ENCODE assay signal across 8 mouse cellular contexts in the genomic region with DNA sequence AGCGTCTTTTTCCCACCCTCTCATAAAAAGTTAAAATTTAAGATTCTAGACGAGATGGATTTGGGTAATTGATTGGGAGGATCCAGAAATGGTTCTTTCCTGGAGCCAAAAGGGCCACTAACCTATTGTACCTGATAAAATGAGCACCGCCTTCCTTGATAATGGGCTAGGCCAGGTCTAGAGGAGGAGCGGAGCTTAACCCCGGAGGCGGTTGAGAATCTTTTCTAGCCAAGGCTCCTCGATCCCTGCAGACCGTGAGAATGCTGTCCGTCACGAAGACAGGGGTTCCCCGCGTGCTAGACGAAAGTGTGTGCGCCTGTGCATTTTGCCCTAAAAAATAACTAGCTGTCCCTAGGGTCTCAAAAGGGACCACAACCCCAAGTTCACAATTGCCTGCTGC. TPM values are rescaled to one million over a fixed set of nuclear protein-coding genes. Genes with fewer than 3 reads are reported as not detected.
A peak's percentile ranks its signal among the peaks of the same experiment; 100 is the strongest.
DNase-seq lines count a peak whose midpoint lies in the region; ATAC-seq and TF ChIP-seq lines count a peak whose summit lies in the region.

No protein-coding gene starts in this region.

- H3K4me3 ChIP-seq in kidney, postnatal 0 days (replicated peaks; ENCODE audit: low read depth, low read length) = peak overlapping the region; percentile 54
- peak overlapping the region; percentile 57 for H3K4me3 ChIP-seq in hindbrain, postnatal 0 days (ENCODE audit: low read length)
- H3K4me3 ChIP-seq in myocyte = peak overlapping the region; percentile 29

- no peaks in the 10 kb centered on the region for H3K79me2 ChIP-seq in myocyte (ENCODE audit: control insufficient read depth, insufficient read depth)

- intact Hi-C loops in left cerebral cortex, postnatal 4 days (cut with DNase I) = no loop called here

- H3K9me3 ChIP-seq in kidney, postnatal 0 days (replicated peaks; ENCODE audit: low read length) = no peaks in the 10 kb centered on the region
- no peaks in the 10 kb centered on the region for H3K9me3 ChIP-seq in hindbrain, postnatal 0 days (ENCODE audit: low read length)

- no peak for DNase-seq in kidney, postnatal 0 days (ENCODE audit: low spot score)
- no peak for DNase-seq in kidney, postnatal 25 days
- peak; percentile 32 for DNase-seq in brain, adult 2 months (ENCODE audit: low read depth, low spot score)
- peak; percentile 19 for DNase-seq in hindbrain, postnatal 0 days (ENCODE audit: low spot score)
- DNase-seq in right cerebral cortex, adult 18-20 months = no peak
- DNase-seq in gastrocnemius, adult 8-10 months (ENCODE audit: low spot score in 2 of 2) = no peak
- DNase-seq in left cerebral cortex, postnatal 4 days = no peak

- under 1% methylated on average over 14 of the region's 14 CpGs for WGBS in kidney, postnatal 0 days
- WGBS in hindbrain, postnatal 0 days = 6% methylated on average over 14 of the region's 14 CpGs

- no peaks in the 10 kb centered on the region for H3K27me3 ChIP-seq in kidney, postnatal 0 days (ENCODE audit: insufficient read depth, low read length)
- peaks cover 14% of the 10 kb centered on the region; the same call in 1 of the 2 replicates for H3K27me3 ChIP-seq in hindbrain, postnatal 0 days (ENCODE audit: insufficient read depth, low read length)
- H3K27me3 ChIP-seq in myocyte (ENCODE audit: control insufficient read depth, insufficient read depth, insufficient read length) = no peaks in the 10 kb centered on the region

- TF ChIP-seq CTCF in kidney, postnatal 0 days (IDR thresholded peaks at IDR 0.05; ENCODE audit: low read depth) = no peak
- no peak for TF ChIP-seq CTCF in hindbrain, postnatal 0 days (IDR thresholded peaks at IDR 0.05; ENCODE audit: low read depth)

- H3K9ac ChIP-seq in kidney, postnatal 0 days (ENCODE audit: low read depth, low read length) = peak overlapping the region; percentile 65
- peak overlapping the region; percentile 57; the same call in 1 of the 2 replicates for H3K9ac ChIP-seq in hindbrain, postnatal 0 days (replicated peaks; ENCODE audit: low read length)

- no peak for TF ChIP-seq POLR2A in myocyte (IDR thresholded peaks at IDR 0.05; ENCODE audit: insufficient read length, low read depth)

- ATAC-seq in kidney, postnatal 0 days (replicated peaks; ENCODE audit: low FRiP score, low read depth) = no peak
- ATAC-seq in hindbrain, postnatal 0 days = no peak

- H3K36me3 ChIP-seq in kidney, postnatal 0 days (ENCODE audit: insufficient read depth, low read length) = no peaks in the 10 kb centered on the region
- H3K36me3 ChIP-seq in hindbrain, postnatal 0 days (ENCODE audit: insufficient read depth, low read length) = no peaks in the 10 kb centered on the region
- H3K36me3 ChIP-seq in myocyte (ENCODE audit: control insufficient read depth, insufficient read depth) = no peaks in the 10 kb centered on the region

- H3K4me2 ChIP-seq in kidney, postnatal 0 days (ENCODE audit: low read length) = peak overlapping the region; percentile 79
- peak overlapping the region; percentile 93 for H3K4me2 ChIP-seq in hindbrain, postnatal 0 days (ENCODE audit: low read depth, low read length)
- H3K4me2 ChIP-seq in myocyte (ENCODE audit: low read depth) = peak overlapping the region; percentile 95

- H3K4me1 ChIP-seq in kidney, postnatal 0 days (replicated peaks; ENCODE audit: insufficient read depth, low read length) = peaks cover 37% of the 10 kb centered on the region
- peaks cover 22% of the 10 kb centered on the region for H3K4me1 ChIP-seq in hindbrain, postnatal 0 days (ENCODE audit: insufficient read depth, low read length)

- peak overlapping the region; percentile 77 for H3K27ac ChIP-seq in kidney, postnatal 0 days
- no peak overlapping the region for H3K27ac ChIP-seq in hindbrain, postnatal 0 days

- peak overlapping the region; percentile 37 for H3ac ChIP-seq in myocyte (ENCODE audit: control insufficient read depth, insufficient read length)

TF ChIP-seq in myocyte, 11 proteins besides CTCF, POLR2A, EP300 and RAD21:
- TF ChIP-seq MYOD1 (IDR thresholded peaks at IDR 0.05; ENCODE audit: control insufficient read depth in 1 of 3, insufficient read length in 2 of 3, low read depth in 2 of 3) (no peak), REST (IDR thresholded peaks at IDR 0.05; ENCODE audit: insufficient read depth, insufficient read length) (no peak), MAX (IDR thresholded peaks at IDR 0.05; ENCODE audit: low read depth) (no peak), TCF3 (IDR thresholded peaks at IDR 0.05; ENCODE audit: insufficient read length, low read depth) (no peak), POLR2AphosphoS2 (IDR thresholded peaks at IDR 0.05; ENCODE audit: insufficient read length, low read depth) (no peak), MYOG (IDR thresholded peaks at IDR 0.05; ENCODE audit: control insufficient read depth in 1 of 3, insufficient read depth in 1 of 3, insufficient read length in 2 of 3, low read depth in 2 of 3) (no peak), TCF12 (IDR thresholded peaks at IDR 0.05; ENCODE audit: insufficient read depth, poor library complexity, severe bottlenecking) (no peak), USF1 (IDR thresholded peaks at IDR 0.05; ENCODE audit: low read depth) (no peak), CEBPB (IDR thresholded peaks at IDR 0.05; ENCODE audit: insufficient read depth, poor library complexity, severe bottlenecking) (no peak), SRF (IDR thresholded peaks at IDR 0.05; ENCODE audit: control insufficient read depth, insufficient read length, low read depth) (no peak), E2F4 (IDR thresholded peaks at IDR 0.05; ENCODE audit: insufficient read depth) (no peak)

RNA-seq across cellular contexts. Expression of gene Mfrp, which starts 17.3 kb away (rescaled TPM):
- 0.11 and 0.16 TPM in 2 replicates for polyA plus RNA-seq in kidney, postnatal 0 days (2015; fragmentation: Nextera tagmentation; extraction: Ambion mirVana)
- total RNA-seq in hindbrain, postnatal 0 days (2014; rRNA removed) = 2.8 and 4.0 TPM in 2 replicates
- polyA plus RNA-seq in hindbrain, postnatal 0 days (2015; fragmentation: Nextera tagmentation; extraction: Ambion mirVana) = 0.24 and 0.50 TPM in 2 replicates
- polyA plus RNA-seq in myocyte (2012; fragmentation: generic; extraction: Trizol) = 0.01 TPM
- not detected for total RNA-seq in gastrocnemius, adult 8-10 months (2022)
- total RNA-seq in left cerebral cortex, postnatal 4 days (2021) = not detected

RNA-seq across cellular contexts. Expression of gene Usp2, which starts 17.4 kb away (rescaled TPM):
- polyA plus RNA-seq in kidney, postnatal 0 days (2015; fragmentation: Nextera tagmentation; extraction: Ambion mirVana) = 62.9 and 72.1 TPM in 2 replicates
- total RNA-seq in hindbrain, postnatal 0 days (2014; rRNA removed) = 11.0 and 14.2 TPM in 2 replicates
- polyA plus RNA-seq in hindbrain, postnatal 0 days (2015; fragmentation: Nextera tagmentation; extraction: Ambion mirVana) = 19.6 and 20.5 TPM in 2 replicates
- 17.0 TPM for polyA plus RNA-seq in myocyte (2012; fragmentation: generic; extraction: Trizol)
- total RNA-seq in gastrocnemius, adult 8-10 months (2022) = 100 to 1,000 TPM; 222 to 251 (median 237) TPM
- 10 to 100 TPM; 30.2 to 31.9 TPM for total RNA-seq in left cerebral cortex, postnatal 4 days (2021)

RNA-seq across cellular contexts. Expression of gene C1qtnf5, which starts 22.8 kb away (rescaled TPM):
- 9.7 and 12.3 TPM in 2 replicates for polyA plus RNA-seq in kidney, postnatal 0 days (2015; fragmentation: Nextera tagmentation; extraction: Ambion mirVana)
- 36.7 and 39.5 TPM in 2 replicates for total RNA-seq in hindbrain, postnatal 0 days (2014; rRNA removed)
- 12.3 and 12.8 TPM in 2 replicates for polyA plus RNA-seq in hindbrain, postnatal 0 days (2015; fragmentation: Nextera tagmentation; extraction: Ambion mirVana)
- polyA plus RNA-seq in myocyte (2012; fragmentation: generic; extraction: Trizol) = 0.61 TPM
- 1 to 10 TPM; 1.6 to 4.2 (median 3.0) TPM for total RNA-seq in gastrocnemius, adult 8-10 months (2022)
- total RNA-seq in left cerebral cortex, postnatal 4 days (2021) = 10 to 100 TPM in 1 of 2 experiments, 1 to 10 TPM in 1; 5.3 to 10.6 TPM

RNA-seq across cellular contexts. Expression of gene Gm49380, which starts 29.1 kb away (rescaled TPM):
- not detected in 2 replicates for polyA plus RNA-seq in kidney, postnatal 0 days (2015; fragmentation: Nextera tagmentation; extraction: Ambion mirVana)
- not detected in 2 replicates for total RNA-seq in hindbrain, postnatal 0 days (2014; rRNA removed)
- 0.21 TPM in 1 of 2 replicates, not detected in the other for polyA plus RNA-seq in hindbrain, postnatal 0 days (2015; fragmentation: Nextera tagmentation; extraction: Ambion mirVana)
- polyA plus RNA-seq in myocyte (2012; fragmentation: generic; extraction: Trizol) = 0.02 TPM
- total RNA-seq in gastrocnemius, adult 8-10 months (2022) = under 1 TPM; 0.31 to 0.60 (median 0.38) TPM
- total RNA-seq in left cerebral cortex, postnatal 4 days (2021) = under 1 TPM in 1 of 2 experiments, not detected in 1; 0.44 TPM

RNA-seq across cellular contexts. Expression of gene Rnf26, which starts 29.1 kb away (rescaled TPM):
- 46.6 and 49.7 TPM in 2 replicates for polyA plus RNA-seq in kidney, postnatal 0 days (2015; fragmentation: Nextera tagmentation; extraction: Ambion mirVana)
- total RNA-seq in hindbrain, postnatal 0 days (2014; rRNA removed) = 17.5 and 24.3 TPM in 2 replicates
- 38.0 and 41.1 TPM in 2 replicates for polyA plus RNA-seq in hindbrain, postnatal 0 days (2015; fragmentation: Nextera tagmentation; extraction: Ambion mirVana)
- polyA plus RNA-seq in myocyte (2012; fragmentation: generic; extraction: Trizol) = 29.5 TPM
- total RNA-seq in gastrocnemius, adult 8-10 months (2022) = 1 to 10 TPM; 1.7 to 2.9 (median 2.6) TPM
- total RNA-seq in left cerebral cortex, postnatal 4 days (2021) = 10 to 100 TPM; 31.1 to 33.1 TPM

Comparison
In these comparisons a context has a peak if more than half of its experiments do, and no peak if none do; other contexts are left out.
1. DNase-seq: peak in brain, adult 2 months (single experiment) and hindbrain, postnatal 0 days (single experiment); none in kidney, postnatal 0 days (single experiment), kidney, postnatal 25 days (0 of 2), right cerebral cortex, adult 18-20 months (single experiment), gastrocnemius, adult 8-10 months (0 of 2) and left cerebral cortex, postnatal 4 days (single experiment).
2. RNA of gene Usp2, which starts 17.4 kb away (total RNA-seq): 222 to 251 TPM in gastrocnemius, adult 8-10 months; 30.2 to 31.9 TPM in left cerebral cortex, postnatal 4 days and 11.0 to 14.2 TPM in hindbrain, postnatal 0 days; every median in the first group is over 4 times any median in the second.
3. Peak in every context shown above with its lines, with median percentiles within 50 percentile points of each other: H3K4me2 ChIP-seq and H3K4me3 ChIP-seq.